Mouse (Mus musculus) forebrain, embryonic 13.5 days (tissue): Measurements from ENCODE around the gene Cep135. TPM values are rescaled to one million over a fixed set of nuclear protein-coding genes. Genes with fewer than 3 reads are reported as not detected.
A peak's percentile ranks its signal among the peaks of the same experiment; 100 is the strongest.

Experiments
- ATAC-seq: fragments of 200-750 bp; cut with Nextera tagmentation; 2 replicates; pipeline ENCODE4 v1.8.0; 2017
- H3K27ac ChIP-seq: fragments of 300-500 bp; sonication (generic); 2 replicates; pipeline ENCODE4 v1.5.1; 2015; ENCODE audit warnings: inconsistent platforms, mild to moderate bottlenecking, moderate library complexity
- H3K27me3 ChIP-seq: fragments of 300-500 bp; sonication (generic); 2 replicates; pipeline ENCODE4 v1.6.1; 2015; ENCODE audit warnings: mild to moderate bottlenecking, inconsistent platforms
- H3K36me3 ChIP-seq: fragments of 300-500 bp; sonication (generic); 2 replicates; pipeline ENCODE4 v1.6.1; 2015; ENCODE audit warnings: mild to moderate bottlenecking, inconsistent platforms; ENCODE audit not compliant: poor library complexity, severe bottlenecking
- H3K4me1 ChIP-seq: fragments of 300-500 bp; sonication (generic); 2 replicates; pipeline ENCODE4 v1.6.1; 2015; ENCODE audit warnings: inconsistent platforms
- H3K4me2 ChIP-seq: fragments of 300-500 bp; sonication (generic); 2 replicates; pipeline ENCODE4 v1.6.1; 2015; ENCODE audit warnings: inconsistent platforms, mild to moderate bottlenecking, moderate library complexity
- H3K4me3 ChIP-seq: fragments of 300-500 bp; sonication (generic); 2 replicates; pipeline ENCODE4 v1.5.1; 2015; ENCODE audit warnings: mild to moderate bottlenecking, inconsistent platforms
- H3K9ac ChIP-seq: fragments of 300-500 bp; sonication (generic); 2 replicates; pipeline ENCODE4 v1.6.1; 2015; ENCODE audit warnings: mild to moderate bottlenecking, inconsistent platforms
- H3K9me3 ChIP-seq: fragments of 300-500 bp; sonication (generic); replicated peaks from 2 replicates; pipeline ENCODE4 v1.6.1; 2016; ENCODE audit warnings: inconsistent platforms
- WGBS: fragments of 180-500 bp; shearing (Covaris S2); methylation state at CpG from one replicate; pipeline ENCODE4 v1.1.7; 2015; 5-methylcytosine and 5-hydroxymethylcytosine counted together
- polyA plus RNA-seq: library from polyadenylated mRNA; unstranded; fragments of >200 nt; fragmentation: Nextera tagmentation; extraction: Ambion mirVana; gene quantifications from 2 replicates; pipeline ENCODE4 v1.2.1, GENCODE M21; 2015

Gene Cep135
- polyA plus RNA-seq: 7.2 and 8.0 TPM in 2 replicates

GRCm38 (mm10) chr5:76588551-76589283 lies at the start of gene Cep135:
Cep135 (plus strand) TSS chr5:76588698.
- Histone ChIP-seq H3K9me3 (no peaks in the 10 kb centered on the region), H3K4me2 (peak within 1 kb of the TSS; percentile 71)
- WGBS: under 1% methylated on average over 79 of the region's 92 CpGs

GRCm38 (mm10) chr5:76540181-76540580 lies 48.3 kb upstream of the Cep135 start:
- WGBS: 50% methylated on average over 8 of the region's 8 CpGs
- H3K9me3 ChIP-seq: no peaks in the 10 kb centered on the region
- no peak overlapping the region for H3K27ac ChIP-seq
- H3K4me3 ChIP-seq: no peak overlapping the region
- peaks cover 7% of the 10 kb centered on the region for H3K4me1 ChIP-seq
- H3K4me2 ChIP-seq: no peak overlapping the region
- H3K9ac ChIP-seq: no peak overlapping the region
- H3K27me3 ChIP-seq: no peaks in the 10 kb centered on the region
- peaks cover 72% of the 10 kb centered on the region for H3K36me3 ChIP-seq
- 0 out of 2 replicates have a peak, but pooled peaks have one; percentile 27 for ATAC-seq

More at GRCm38 (mm10) chr5:76588551-76589283, at the start of gene Cep135:
- Histone ChIP-seq H3K36me3 (peaks cover 15% of the 10 kb centered on the region), H3K4me1 (peaks cover 15% of the 10 kb centered on the region), H3K27ac (peak within 1 kb of the TSS; percentile 86), H3K9ac (peak within 1 kb of the TSS; percentile 88), H3K4me3 (peak within 1 kb of the TSS; percentile 94), H3K27me3 (no peaks in the 10 kb centered on the region)
- ATAC-seq: peak; percentile 99

GRCm38 (mm10) chr5:76540842-76541241 lies 47.7 kb upstream of the Cep135 start:
- no peaks in the 10 kb centered on the region for H3K27me3 ChIP-seq
- H3K36me3 ChIP-seq: peaks cover 71% of the 10 kb centered on the region
- no peak overlapping the region for H3K4me2 ChIP-seq
- H3K4me3 ChIP-seq: no peak overlapping the region
- peak; percentile 66; the same call in 1 of the 2 replicates for ATAC-seq
- H3K4me1 ChIP-seq: peaks cover 7% of the 10 kb centered on the region
- H3K9me3 ChIP-seq: no peaks in the 10 kb centered on the region
- H3K27ac ChIP-seq: no peak overlapping the region
- H3K9ac ChIP-seq: no peak overlapping the region

- Histone ChIP-seq H3K9ac (no peak overlapping the region), H3K4me3 (no peak overlapping the region), H3K27ac (no peak overlapping the region), H3K27me3 (no peaks in the 10 kb centered on the region), H3K36me3 (peaks cover 57% of the 10 kb centered on the region), H3K4me2 (no peak overlapping the region), H3K9me3 (no peaks in the 10 kb centered on the region), H3K4me1 (peaks cover 7% of the 10 kb centered on the region)
- ATAC-seq: no peak
- WGBS: 91% methylated on average over 8 of the region's 8 CpGs
These were observed 45.3 kb upstream of the Cep135 start for GRCm38 (mm10) chr5:76543200-76543599.

GRCm38 (mm10) chr5:76550426-76550825 lies 38.1 kb upstream of the Cep135 start:
- Histone ChIP-seq H3K36me3 (peaks cover 42% of the 10 kb centered on the region), H3K27me3 (no peaks in the 10 kb centered on the region), H3K4me2 (no peak overlapping the region), H3K9me3 (no peaks in the 10 kb centered on the region), H3K4me1 (no peaks in the 10 kb centered on the region), H3K4me3 (no peak overlapping the region), H3K27ac (no peak overlapping the region), H3K9ac (no peak overlapping the region)
- 94% methylated on average over 8 of the region's 8 CpGs for WGBS
- no peak for ATAC-seq

GRCm38 (mm10) chr5:76565321-76565720 lies 23.2 kb upstream of the Cep135 start:
- Histone ChIP-seq H3K4me2 (no peak overlapping the region), H3K4me1 (no peaks in the 10 kb centered on the region), H3K4me3 (no peak overlapping the region), H3K9me3 (no peaks in the 10 kb centered on the region), H3K27ac (no peak overlapping the region), H3K9ac (no peak overlapping the region), H3K27me3 (no peaks in the 10 kb centered on the region), H3K36me3 (peaks cover 80% of the 10 kb centered on the region)
- 36% methylated on average over 3 of the region's 3 CpGs for WGBS
- no peak for ATAC-seq

GRCm38 (mm10) chr5:76574251-76574650 lies 14.2 kb upstream of the Cep135 start:
- no peak overlapping the region for H3K9ac ChIP-seq
- H3K4me2 ChIP-seq: no peak overlapping the region
- no peak overlapping the region for H3K27ac ChIP-seq
- no peaks in the 10 kb centered on the region for H3K27me3 ChIP-seq
- no peak overlapping the region for H3K4me3 ChIP-seq
- WGBS: 74% methylated on average over 7 of the region's 7 CpGs
- no peaks in the 10 kb centered on the region for H3K9me3 ChIP-seq
- H3K4me1 ChIP-seq: no peaks in the 10 kb centered on the region
- ATAC-seq: no peak
- H3K36me3 ChIP-seq: peaks cover 24% of the 10 kb centered on the region

GRCm38 (mm10) chr5:76577026-76577425 lies 11.5 kb upstream of the Cep135 start:
- Histone ChIP-seq H3K27me3 (no peaks in the 10 kb centered on the region), H3K27ac (no peak overlapping the region), H3K36me3 (no peaks in the 10 kb centered on the region), H3K9ac (no peak overlapping the region), H3K4me3 (no peak overlapping the region), H3K9me3 (no peaks in the 10 kb centered on the region), H3K4me2 (no peak overlapping the region), H3K4me1 (no peaks in the 10 kb centered on the region)
- 88% methylated on average over 3 of the region's 3 CpGs for WGBS
- ATAC-seq: no peak

GRCm38 (mm10) chr5:76585378-76585777 lies 3.1 kb upstream of the Cep135 start:
- Histone ChIP-seq H3K27ac (no peak overlapping the region), H3K4me3 (no peak overlapping the region), H3K4me2 (no peak overlapping the region), H3K27me3 (no peaks in the 10 kb centered on the region), H3K36me3 (no peaks in the 10 kb centered on the region), H3K9me3 (no peaks in the 10 kb centered on the region), H3K9ac (no peak overlapping the region), H3K4me1 (peaks cover 12% of the 10 kb centered on the region)
- WGBS: 85% methylated on average over 2 of the region's 2 CpGs
- ATAC-seq: no peak

- 6% methylated on average over 7 of the region's 7 CpGs for WGBS
- no peaks in the 10 kb centered on the region for H3K27me3 ChIP-seq
- ATAC-seq: no peak
- no peak overlapping the region for H3K27ac ChIP-seq
- H3K9me3 ChIP-seq: no peaks in the 10 kb centered on the region
- H3K4me3 ChIP-seq: peak overlapping the region; percentile 94
- H3K36me3 ChIP-seq: peaks cover 21% of the 10 kb centered on the region
- peak overlapping the region; percentile 71 for H3K4me2 ChIP-seq
- peak overlapping the region; percentile 88 for H3K9ac ChIP-seq
- peaks cover 15% of the 10 kb centered on the region for H3K4me1 ChIP-seq
These were observed 813 bp downstream of the Cep135 start for GRCm38 (mm10) chr5:76589311-76589710.

GRCm38 (mm10) chr5:76590009-76590408 lies 1.5 kb downstream of the Cep135 start:
- Histone ChIP-seq H3K9ac (peak overlapping the region; percentile 88; the same call in 1 of the 2 replicates), H3K36me3 (peaks cover 28% of the 10 kb centered on the region), H3K4me2 (peak overlapping the region; percentile 71), H3K4me3 (peak overlapping the region; percentile 94), H3K27ac (no peak overlapping the region), H3K9me3 (no peaks in the 10 kb centered on the region), H3K27me3 (no peaks in the 10 kb centered on the region), H3K4me1 (peaks cover 15% of the 10 kb centered on the region)
- ATAC-seq: no peak
- WGBS: 80% methylated on average over 2 of the region's 2 CpGs

GRCm38 (mm10) chr5:76591885-76592284 lies 3.4 kb downstream of the Cep135 start:
- no peak for ATAC-seq
- peaks cover 15% of the 10 kb centered on the region for H3K4me1 ChIP-seq
- H3K9me3 ChIP-seq: no peaks in the 10 kb centered on the region
- peaks cover 47% of the 10 kb centered on the region for H3K36me3 ChIP-seq
- H3K9ac ChIP-seq: no peak overlapping the region
- H3K4me2 ChIP-seq: no peak overlapping the region
- H3K4me3 ChIP-seq: no peak overlapping the region
- no peak overlapping the region for H3K27ac ChIP-seq
- no peaks in the 10 kb centered on the region for H3K27me3 ChIP-seq
- WGBS: 63% methylated on average over 9 of the region's 9 CpGs
